Mouse (Mus musculus): ENCODE results near the gene Wasf1. TPM values are rescaled to one million over a fixed set of nuclear protein-coding genes. Genes with fewer than 3 reads are reported as not detected.

The Wasf1 gene
- polyA plus RNA-seq, 1 experiment from 2014 or later, result 21.0 TPM

- Histone ChIP-seq H3K27ac (replicated peaks) (no peak overlapping the region), H3K4me1 (no peaks in the 10 kb centered on the region), H3K9ac (no peak overlapping the region), H3K4me2 (replicated peaks) (no peak overlapping the region), H3K9me3 (replicated peaks) (no peaks in the 10 kb centered on the region), H3K4me3 (replicated peaks) (no peak overlapping the region), H3K36me3 (peaks cover 15% of the 10 kb centered on the region), H3K27me3 (no peaks in the 10 kb centered on the region)
- 90% methylated on average over 20 of the region's 20 CpGs for WGBS
- ATAC-seq (ENCODE audit: insufficient number of reproducible peaks, low FRiP score, low TSS enrichment, low read depth), result no peak
Measured at GRCm38 (mm10) chr10:40937569-40937968, 54.3 kb downstream of the Wasf1 start.

GRCm38 (mm10) chr10:40942688-40943087 lies 59.4 kb downstream of the Wasf1 start:
- H3K36me3 ChIP-seq, result peaks cover under 1% of the 10 kb centered on the region; the same call in 1 of the 2 replicates
- 63% methylated on average over 4 of the region's 4 CpGs for WGBS
- no peaks in the 10 kb centered on the region for H3K9me3 ChIP-seq (replicated peaks)
- H3K4me1 ChIP-seq, result no peaks in the 10 kb centered on the region
- H3K9ac ChIP-seq, result no peak overlapping the region
- H3K27me3 ChIP-seq, result no peaks in the 10 kb centered on the region
- ATAC-seq (ENCODE audit: insufficient number of reproducible peaks, low FRiP score, low TSS enrichment, low read depth), result no peak
- no peak overlapping the region for H3K27ac ChIP-seq (replicated peaks)
- no peak overlapping the region for H3K4me2 ChIP-seq (replicated peaks)
- no peak overlapping the region for H3K4me3 ChIP-seq (replicated peaks)

DNA sequence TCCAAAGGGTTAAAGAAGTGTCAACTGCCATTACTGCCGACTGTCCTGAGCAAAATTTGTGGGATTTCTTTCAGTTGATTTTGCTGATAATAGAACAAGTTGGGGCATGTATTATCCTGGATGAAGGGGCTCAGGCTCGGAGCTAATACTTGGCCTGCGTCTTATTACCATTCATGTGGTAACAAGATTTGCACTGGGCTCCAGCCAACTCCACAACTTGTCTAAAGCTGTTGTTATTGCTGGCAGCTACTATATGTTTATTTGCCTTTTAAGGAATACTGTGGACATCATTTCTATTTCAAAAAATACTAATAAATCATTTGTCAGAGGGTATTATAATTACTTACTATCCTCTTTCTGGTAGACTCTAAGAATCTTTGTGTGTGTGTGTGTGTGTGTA lies 66.9 kb downstream of the Wasf1 start:
- ATAC-seq (ENCODE audit: insufficient number of reproducible peaks, low FRiP score, low TSS enrichment, low read depth), result no peak
- H3K27ac ChIP-seq (replicated peaks), result no peak overlapping the region
- 36% methylated on average over 3 of the region's 3 CpGs for WGBS
- no peak overlapping the region for H3K9ac ChIP-seq
- H3K36me3 ChIP-seq, result no peaks in the 10 kb centered on the region
- no peak overlapping the region for H3K4me2 ChIP-seq (replicated peaks)
- no peaks in the 10 kb centered on the region for H3K27me3 ChIP-seq
- no peak overlapping the region for H3K4me3 ChIP-seq (replicated peaks)
- no peaks in the 10 kb centered on the region for H3K9me3 ChIP-seq (replicated peaks)
- H3K4me1 ChIP-seq, result no peaks in the 10 kb centered on the region

- 86% methylated on average over 5 of the region's 5 CpGs for WGBS
- H3K9me3 ChIP-seq (replicated peaks), result no peaks in the 10 kb centered on the region
- H3K4me1 ChIP-seq, result no peaks in the 10 kb centered on the region
- H3K27ac ChIP-seq (replicated peaks), result no peak overlapping the region
- no peak overlapping the region for H3K9ac ChIP-seq
- no peaks in the 10 kb centered on the region for H3K36me3 ChIP-seq
- no peak overlapping the region for H3K4me2 ChIP-seq (replicated peaks)
- no peak overlapping the region for H3K4me3 ChIP-seq (replicated peaks)
- H3K27me3 ChIP-seq, result no peaks in the 10 kb centered on the region
- no peak for ATAC-seq (ENCODE audit: insufficient number of reproducible peaks, low FRiP score, low TSS enrichment, low read depth)
Measured at GRCm38 (mm10) chr10:40956206-40956605, 72.9 kb downstream of the Wasf1 start.

GRCm38 (mm10) chr10:40961365-40961764 lies 78.1 kb downstream of the Wasf1 start:
- no peak overlapping the region for H3K4me2 ChIP-seq (replicated peaks)
- no peak overlapping the region for H3K9ac ChIP-seq
- no peaks in the 10 kb centered on the region for H3K36me3 ChIP-seq
- no peaks in the 10 kb centered on the region for H3K4me1 ChIP-seq
- no peaks in the 10 kb centered on the region for H3K9me3 ChIP-seq (replicated peaks)
- H3K27ac ChIP-seq (replicated peaks), result no peak overlapping the region
- ATAC-seq (ENCODE audit: insufficient number of reproducible peaks, low FRiP score, low TSS enrichment, low read depth), result no peak
- no peaks in the 10 kb centered on the region for H3K27me3 ChIP-seq
- WGBS, result 44% methylated on average over 6 of the region's 6 CpGs
- no peak overlapping the region for H3K4me3 ChIP-seq (replicated peaks)

DNA sequence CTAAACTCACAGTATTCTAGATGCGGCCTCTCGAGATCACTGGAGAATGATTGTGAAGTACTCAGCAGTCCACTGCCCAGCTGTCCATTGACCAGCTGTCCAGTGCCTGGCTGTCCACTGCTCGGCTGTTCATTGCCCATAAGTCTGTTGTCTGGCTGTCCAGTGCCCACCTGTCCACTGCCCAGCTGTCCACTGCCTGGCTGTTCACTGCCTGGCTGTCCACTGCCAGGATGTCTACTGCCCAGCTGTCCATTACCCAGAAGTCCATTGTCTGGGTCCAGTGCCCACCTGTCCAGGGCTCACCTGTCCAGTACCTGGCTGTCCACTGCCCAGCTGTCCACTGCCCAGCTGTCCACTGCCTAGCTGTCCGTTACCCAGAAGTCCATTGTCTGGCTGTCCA lies 78.7 kb downstream of the Wasf1 start:
- no peak overlapping the region for H3K9ac ChIP-seq
- no peak overlapping the region for H3K4me3 ChIP-seq (replicated peaks)
- no peaks in the 10 kb centered on the region for H3K27me3 ChIP-seq
- no peaks in the 10 kb centered on the region for H3K9me3 ChIP-seq (replicated peaks)
- WGBS, result 83% methylated on average over 4 of the region's 4 CpGs
- no peak overlapping the region for H3K4me2 ChIP-seq (replicated peaks)
- H3K36me3 ChIP-seq, result no peaks in the 10 kb centered on the region
- ATAC-seq (ENCODE audit: insufficient number of reproducible peaks, low FRiP score, low TSS enrichment, low read depth), result no peak
- H3K4me1 ChIP-seq, result no peaks in the 10 kb centered on the region
- H3K27ac ChIP-seq (replicated peaks), result no peak overlapping the region

GRCm38 (mm10) chr10:40964546-40964945 lies 81.3 kb downstream of the Wasf1 start:
- Histone ChIP-seq H3K27ac (replicated peaks) (no peak overlapping the region), H3K4me1 (0 out of 2 replicates have a peak, but pooled peaks cover 5% of the 10 kb centered on the region), H3K4me3 (replicated peaks) (no peak overlapping the region), H3K36me3 (no peaks in the 10 kb centered on the region), H3K27me3 (no peaks in the 10 kb centered on the region), H3K9me3 (replicated peaks) (no peaks in the 10 kb centered on the region), H3K4me2 (replicated peaks) (no peak overlapping the region), H3K9ac (no peak overlapping the region)
- WGBS, result 70% methylated on average over 4 of the region's 4 CpGs
- no peak for ATAC-seq (ENCODE audit: insufficient number of reproducible peaks, low FRiP score, low TSS enrichment, low read depth)

DNA sequence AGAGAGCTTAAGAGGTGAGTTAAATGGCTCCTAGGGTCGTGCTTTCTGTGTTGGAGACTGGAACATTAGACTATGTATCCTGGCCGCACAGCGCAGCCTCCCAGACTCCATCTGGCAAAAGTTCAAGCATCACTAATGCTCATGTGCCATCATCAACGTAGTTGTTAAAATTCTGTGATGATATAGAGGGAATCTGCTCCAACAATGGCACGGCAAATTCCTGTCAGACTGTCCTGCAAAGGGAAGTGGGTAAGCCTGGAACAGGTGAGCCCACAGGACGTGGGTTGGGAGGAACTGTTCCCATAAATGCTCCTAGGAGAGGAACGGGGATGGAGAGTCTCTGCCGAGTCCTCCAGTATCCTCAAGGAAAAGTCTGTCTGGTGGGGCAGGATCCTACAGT lies 85.3 kb downstream of the Wasf1 start:
- Histone ChIP-seq H3K27ac (replicated peaks) (no peak overlapping the region), H3K9me3 (replicated peaks) (no peaks in the 10 kb centered on the region), H3K27me3 (no peaks in the 10 kb centered on the region), H3K4me2 (replicated peaks) (no peak overlapping the region), H3K4me1 (0 out of 2 replicates have a peak, but pooled peaks cover 7% of the 10 kb centered on the region), H3K9ac (no peak overlapping the region), H3K4me3 (replicated peaks) (no peak overlapping the region), H3K36me3 (no peaks in the 10 kb centered on the region)
- ATAC-seq (ENCODE audit: insufficient number of reproducible peaks, low FRiP score, low TSS enrichment, low read depth), result no peak
- WGBS, result 61% methylated on average over 8 of the region's 8 CpGs

- H3K4me2 ChIP-seq (replicated peaks), result peak overlapping the region; percentile 40
Measured at GRCm38 (mm10) chr10:40969372-40970033, 86.2 kb downstream of the Wasf1 start.

GRCm38 (mm10) chr10:40970601-40971245 lies 87.4 kb downstream of the Wasf1 start:
- 72% methylated on average over 12 of the region's 12 CpGs for WGBS

More at GRCm38 (mm10) chr10:40969372-40970033, 86.2 kb downstream of the Wasf1 start:
- 7% methylated on average over 16 of the region's 16 CpGs for WGBS
- H3K9ac ChIP-seq, result no peak overlapping the region
- no peak overlapping the region for H3K27ac ChIP-seq (replicated peaks)
- 0 out of 2 replicates have a peak, but pooled peaks cover 7% of the 10 kb centered on the region for H3K4me1 ChIP-seq
- no peaks in the 10 kb centered on the region for H3K9me3 ChIP-seq (replicated peaks)
- no peaks in the 10 kb centered on the region for H3K36me3 ChIP-seq
- no peaks in the 10 kb centered on the region for H3K27me3 ChIP-seq
- peak overlapping the region; percentile 17 for H3K4me3 ChIP-seq (replicated peaks)
- ATAC-seq (ENCODE audit: insufficient number of reproducible peaks, low FRiP score, low TSS enrichment, low read depth), result no peak

DNA sequence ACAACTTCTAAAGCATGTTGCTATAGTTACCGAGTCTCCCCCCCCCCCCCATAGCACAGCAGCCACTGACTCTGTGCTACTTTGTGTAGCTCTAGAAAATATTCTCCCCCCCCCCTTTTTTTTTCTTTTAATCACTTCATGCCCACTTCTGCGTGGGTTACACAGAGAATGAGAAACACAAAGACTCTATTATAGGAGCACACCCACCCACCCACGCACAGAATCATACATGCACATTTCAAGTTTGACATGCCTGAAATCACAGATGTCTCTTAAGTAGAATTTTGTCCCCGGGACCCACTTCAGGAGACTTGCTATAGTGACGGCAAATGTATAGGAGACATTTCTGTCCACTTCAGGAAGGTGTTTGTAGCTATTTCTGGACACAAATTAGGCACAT lies 88.0 kb downstream of the Wasf1 start:
- H3K36me3 ChIP-seq, result no peaks in the 10 kb centered on the region
- no peak overlapping the region for H3K9ac ChIP-seq
- no peaks in the 10 kb centered on the region for H3K27me3 ChIP-seq
- H3K27ac ChIP-seq (replicated peaks), result no peak overlapping the region
- no peak overlapping the region for H3K4me2 ChIP-seq (replicated peaks)
- WGBS, result 46% methylated on average over 5 of the region's 5 CpGs
- H3K4me1 ChIP-seq, result 0 out of 2 replicates have a peak, but pooled peaks cover 7% of the 10 kb centered on the region
- no peak overlapping the region for H3K4me3 ChIP-seq (replicated peaks)
- H3K9me3 ChIP-seq (replicated peaks), result no peaks in the 10 kb centered on the region
- no peak for ATAC-seq (ENCODE audit: insufficient number of reproducible peaks, low FRiP score, low TSS enrichment, low read depth)

More at GRCm38 (mm10) chr10:40970601-40971245, 87.4 kb downstream of the Wasf1 start:
- no peak overlapping the region for H3K4me3 ChIP-seq (replicated peaks)
- 0 out of 2 replicates have a peak, but pooled peaks cover 7% of the 10 kb centered on the region for H3K4me1 ChIP-seq
- no peak overlapping the region for H3K9ac ChIP-seq
- H3K27me3 ChIP-seq, result no peaks in the 10 kb centered on the region
- no peak for ATAC-seq (ENCODE audit: insufficient number of reproducible peaks, low FRiP score, low TSS enrichment, low read depth)
- H3K27ac ChIP-seq (replicated peaks), result no peak overlapping the region
- no peaks in the 10 kb centered on the region for H3K36me3 ChIP-seq
- H3K4me2 ChIP-seq (replicated peaks), result no peak overlapping the region
- no peaks in the 10 kb centered on the region for H3K9me3 ChIP-seq (replicated peaks)

DNA sequence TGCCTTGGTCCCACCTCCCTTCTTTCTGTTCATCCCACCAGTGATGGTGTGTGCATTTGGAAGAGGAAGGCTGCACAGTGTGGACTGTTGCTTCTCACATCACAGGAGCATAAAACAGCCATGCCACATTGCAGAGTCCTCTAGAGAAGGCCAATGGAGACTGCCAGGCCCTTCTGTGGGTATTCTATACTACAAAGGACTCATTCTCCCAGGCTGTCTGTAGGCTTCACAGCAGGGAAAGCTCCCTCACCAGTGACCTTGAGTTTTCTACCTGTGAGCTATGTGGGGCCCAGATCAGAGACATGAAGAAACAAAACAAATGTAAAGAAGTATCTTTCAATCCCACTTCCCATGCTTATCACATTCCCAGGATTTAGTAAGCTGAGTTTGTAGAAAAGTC lies 100.5 kb downstream of the Wasf1 start:
- H3K4me2 ChIP-seq (replicated peaks), result no peak overlapping the region
- ATAC-seq (ENCODE audit: insufficient number of reproducible peaks, low FRiP score, low TSS enrichment, low read depth), result no peak
- no peaks in the 10 kb centered on the region for H3K4me1 ChIP-seq
- no peaks in the 10 kb centered on the region for H3K36me3 ChIP-seq
- H3K9ac ChIP-seq, result no peak overlapping the region
- no peaks in the 10 kb centered on the region for H3K9me3 ChIP-seq (replicated peaks)
- H3K27ac ChIP-seq (replicated peaks), result no peak overlapping the region
- H3K27me3 ChIP-seq, result no peaks in the 10 kb centered on the region
- H3K4me3 ChIP-seq (replicated peaks), result no peak overlapping the region
